Mouse (Mus musculus): ENCODE results near the gene Hpgd. TPM values are rescaled to one million over a fixed set of nuclear protein-coding genes. Genes with fewer than 3 reads are reported as not detected.

Gene Hpgd
- polyA plus RNA-seq (2015; fragmentation: Illumina TruSeq; extraction: RNeasy Lipid Tissue Mini Kit (QIAGEN cat#74804); ENCODE audit: low read depth, low replicate concordance): 9.6 TPM

GRCm38 (mm10) chr8:56294373-56294877, at the start of gene Hpgd:
Gene Hpgd (plus strand): TSS chr8:56294585.

Measured in brain, adult 10 weeks (tissue).